Mouse (Mus musculus) MEL (cell line): ENCODE data around the gene Rtn3. TPM values are rescaled to one million over a fixed set of nuclear protein-coding genes. Genes with fewer than 3 reads are reported as not detected.
A peak's percentile ranks its signal among the peaks of the same experiment; 100 is the strongest.

Source experiments
- EP300 ChIP-seq, 2 experiments: IDR thresholded peaks; 2 replicates each; pipeline ENCODE4 v1.6.1; 2011; ENCODE audit warnings: improper control_type of control experiment in 2 of 2, low read length in 2 of 2, low read depth in 1 of 2, mild to moderate bottlenecking in 1 of 2
- ZNF384 ChIP-seq: IDR thresholded peaks from 2 replicates; pipeline ENCODE4 v1.6.1; 2012; ENCODE audit warnings: low read depth, mild to moderate bottlenecking, inconsistent platforms, low read length, improper control_type of control experiment
- polyA plus RNA-seq, 2 experiments: library from polyadenylated mRNA; stranded (reverse) in 1 of 2; unstranded in 1 of 2; fragments of >175 nt in 1 of 2; fragments of >200 nt in 1 of 2; gene quantifications; 2 replicates each; pipeline versions ENCODE4 v1.2.1 to v1.2.4; 2012; ENCODE audit warnings: low replicate concordance in 2 of 2, low read depth in 1 of 2; ENCODE audit not compliant: insufficient read length in 2 of 2, insufficient read depth in 1 of 2, missing spikeins in 1 of 2
- total RNA-seq: library from RNA; depleted of rRNA; stranded (reverse); fragments of 300-350 nt; gene quantifications from 2 replicates; pipeline ENCODE4 v1.2.3, GENCODE M21; 2012; rRNA removed

Gene Rtn3
- total and polyA plus RNA-seq, 3 experiments = 33.4 to 118 TPM; not detected in 1

- peak; percentile 75 to 82; a peak in 3 of 4 replicates for TF ChIP-seq EP300 (IDR thresholded peaks at IDR 0.05; ENCODE audit: low read depth in 1 of 2, low read length in 2 of 2)
- TF ChIP-seq ZNF384 = no peak
Measured at GRCm38 (mm10) chr19:7377639-7378038, 105.4 kb downstream of the Rtn3 start (continued).

Other genes with a start within 250 kb of the Rtn3 start
- gene Naa40, start 242.1 kb downstream of the Rtn3 start, total RNA-seq = 45.5 and 46.8 TPM in 2 replicates
- gene Naa40, start 242.1 kb downstream of the Rtn3 start, polyA plus RNA-seq = 10 to 100 TPM in 1 of 2 experiments, not detected in 1; 75.7 TPM
- gene Rcor2, start 216.0 kb downstream of the Rtn3 start, total RNA-seq = 31.4 and 33.7 TPM in 2 replicates
- gene Rcor2, start 216.0 kb downstream of the Rtn3 start, polyA plus RNA-seq = 10 to 100 TPM in 1 of 2 experiments, not detected in 1; 60.2 TPM
- 34.6 and 36.1 TPM in 2 replicates for gene Mark2, start 141.4 kb downstream of the Rtn3 start, total RNA-seq
- 10 to 100 TPM in 1 of 2 experiments, not detected in 1; 72.4 TPM for gene Mark2, start 141.4 kb downstream of the Rtn3 start, polyA plus RNA-seq
- gene Spindoc, start 100.3 kb downstream of the Rtn3 start, total RNA-seq = 12.8 and 13.0 TPM in 2 replicates
- 10 to 100 TPM in 1 of 2 experiments, not detected in 1; 54.1 TPM for gene Spindoc, start 100.3 kb downstream of the Rtn3 start, polyA plus RNA-seq
- 10.7 and 14.1 TPM in 2 replicates for gene 2700081O15Rik, start 65.7 kb downstream of the Rtn3 start, total RNA-seq
- gene 2700081O15Rik, start 65.7 kb downstream of the Rtn3 start, polyA plus RNA-seq = 10 to 100 TPM in 1 of 2 experiments, not detected in 1; 18.0 TPM
- gene Atl3, start 10.8 kb upstream of the Rtn3 start, total RNA-seq = 12.7 and 16.4 TPM in 2 replicates
- 10 to 100 TPM in 1 of 2 experiments, not detected in 1; 15.3 TPM for gene Atl3, start 10.8 kb upstream of the Rtn3 start, polyA plus RNA-seq
- 16.3 and 19.0 TPM in 2 replicates for gene Pla2g16, start 74.2 kb upstream of the Rtn3 start, total RNA-seq
- 10 to 100 TPM in 1 of 2 experiments, not detected in 1; 24.7 TPM for gene Pla2g16, start 74.2 kb upstream of the Rtn3 start, polyA plus RNA-seq
- not detected in 2 replicates for gene Lgals12, start 123.9 kb upstream of the Rtn3 start, total RNA-seq
- gene Lgals12, start 123.9 kb upstream of the Rtn3 start, polyA plus RNA-seq = not detected
- gene Hrasls5, start 129.3 kb upstream of the Rtn3 start, total RNA-seq = not detected in 2 replicates
- gene Hrasls5, start 129.3 kb upstream of the Rtn3 start, polyA plus RNA-seq = not detected
- gene Slc22a19, start 228.0 kb upstream of the Rtn3 start, total RNA-seq = not detected in 2 replicates
- not detected for gene Slc22a19, start 228.0 kb upstream of the Rtn3 start, polyA plus RNA-seq